8 mouse cellular contexts compared by ENCODE assay signal in genomic region chr8:83955958-83956218, GRCm38 (mm10). TPM values are rescaled to one million over a fixed set of nuclear protein-coding genes. Genes with fewer than 3 reads are reported as not detected.
DNase-seq lines count a peak whose midpoint lies in the region; ATAC-seq lines count a peak whose summit lies in the region.

No protein-coding gene starts in this region.

- H3K4me3 ChIP-seq in heart, embryonic 16.5 days (ENCODE audit: low read length) = peak overlapping the region; percentile 74
- H3K4me3 ChIP-seq in hindbrain, embryonic 11.5 days (ENCODE audit: low read depth, low read length) = peak overlapping the region; percentile 65
- H3K4me3 ChIP-seq in midbrain, embryonic 11.5 days (ENCODE audit: low read depth, low read length) = peak overlapping the region; percentile 51

- H3K4me1 ChIP-seq in heart, embryonic 16.5 days (ENCODE audit: control insufficient read depth, insufficient read depth, low read length) = peaks cover 13% of the 10 kb centered on the region
- peaks cover 8% of the 10 kb centered on the region; the same call in 1 of the 2 replicates for H3K4me1 ChIP-seq in hindbrain, embryonic 11.5 days (replicated peaks; ENCODE audit: control insufficient read depth, insufficient read depth, low read length)
- peaks cover 10% of the 10 kb centered on the region for H3K4me1 ChIP-seq in midbrain, embryonic 11.5 days (ENCODE audit: control insufficient read depth, insufficient read depth, low read length)

- peak overlapping the region; percentile 84 for H3K4me2 ChIP-seq in heart, embryonic 16.5 days (ENCODE audit: low read depth, low read length)
- peak overlapping the region; percentile 80 for H3K4me2 ChIP-seq in hindbrain, embryonic 11.5 days (replicated peaks; ENCODE audit: low read depth, low read length)
- peak overlapping the region; percentile 67 for H3K4me2 ChIP-seq in midbrain, embryonic 11.5 days

- DNase-seq in heart, adult 18-20 months = no peak
- DNase-seq in MN1 (ENCODE audit: low spot score) = peak; percentile 45
- DNase-seq in hindbrain, embryonic 11.5 days (ENCODE audit: low spot score) = no peak
- DNase-seq in midbrain, embryonic 11.5 days (ENCODE audit: low spot score, missing footprints) = no peak
- DNase-seq in left cerebral cortex, postnatal 14 days (ENCODE audit: low spot score in 2 of 2) = no peak
- DNase-seq in urinary bladder, adult 18-20 months (ENCODE audit: low spot score in 2 of 2) = no peak
- DNase-seq in layer of hippocampus, postnatal 36 days = no peak

- H3K9me3 ChIP-seq in heart, embryonic 16.5 days (replicated peaks; ENCODE audit: control insufficient read depth, low read length) = no peaks in the 10 kb centered on the region
- no peaks in the 10 kb centered on the region for H3K9me3 ChIP-seq in hindbrain, embryonic 11.5 days (ENCODE audit: control insufficient read depth, low read length)
- H3K9me3 ChIP-seq in midbrain, embryonic 11.5 days (ENCODE audit: control insufficient read depth, low read length) = no peaks in the 10 kb centered on the region

- peak overlapping the region; percentile 69 for H3K9ac ChIP-seq in heart, embryonic 16.5 days (ENCODE audit: low read length)
- H3K9ac ChIP-seq in hindbrain, embryonic 11.5 days (ENCODE audit: low read depth, low read length) = peak overlapping the region; percentile 62
- H3K9ac ChIP-seq in midbrain, embryonic 11.5 days (ENCODE audit: low read length) = peak overlapping the region; percentile 58

- ATAC-seq in heart, embryonic 16.5 days (replicated peaks; ENCODE audit: extremely low read depth, insufficient read depth, low FRiP score) = 0 out of 2 replicates have a peak, but pooled peaks have one; percentile 1
- ATAC-seq in hindbrain, embryonic 11.5 days (ENCODE audit: low FRiP score) = no peak; the same call in 1 of the 2 replicates
- no peak for ATAC-seq in midbrain, embryonic 11.5 days (ENCODE audit: low FRiP score)

- no peaks in the 10 kb centered on the region for H3K36me3 ChIP-seq in heart, embryonic 16.5 days (ENCODE audit: control insufficient read depth, insufficient read depth)
- no peaks in the 10 kb centered on the region for H3K36me3 ChIP-seq in hindbrain, embryonic 11.5 days (ENCODE audit: control insufficient read depth, insufficient read depth, low read length)
- H3K36me3 ChIP-seq in midbrain, embryonic 11.5 days (ENCODE audit: control insufficient read depth, insufficient read depth, low read length) = no peaks in the 10 kb centered on the region

- intact Hi-C loops in left cerebral cortex, postnatal 14 days (cut with DNase I) = loop anchor here (5.0 to 10.0 kb wide), 2 partner anchors 171 to 234 kb away; no protein-coding TSS in a partner anchor

- H3K27ac ChIP-seq in heart, embryonic 16.5 days (ENCODE audit: low read length) = peak overlapping the region; percentile 18; the same call in 1 of the 2 replicates
- H3K27ac ChIP-seq in hindbrain, embryonic 11.5 days (ENCODE audit: low read depth, low read length) = no peak overlapping the region
- H3K27ac ChIP-seq in midbrain, embryonic 11.5 days (ENCODE audit: low read depth, low read length) = no peak overlapping the region

- no peaks in the 10 kb centered on the region for H3K27me3 ChIP-seq in heart, embryonic 16.5 days (ENCODE audit: control insufficient read depth, insufficient read depth, low read length)
- H3K27me3 ChIP-seq in hindbrain, embryonic 11.5 days (ENCODE audit: control insufficient read depth, insufficient read depth, low read length) = no peaks in the 10 kb centered on the region
- H3K27me3 ChIP-seq in midbrain, embryonic 11.5 days (ENCODE audit: control insufficient read depth, insufficient read depth, low read length) = no peaks in the 10 kb centered on the region

- WGBS in heart, embryonic 16.5 days = 1% methylated on average over 15 of the region's 15 CpGs
- WGBS in hindbrain, embryonic 11.5 days = 2% methylated on average over 15 of the region's 15 CpGs
- WGBS in midbrain, embryonic 11.5 days = under 1% methylated on average over 15 of the region's 15 CpGs

RNA-seq across cellular contexts. Expression of gene Asf1b, which starts 0.6 kb away (rescaled TPM):
- polyA plus RNA-seq in heart, embryonic 16.5 days (2015; fragmentation: Nextera tagmentation; extraction: Ambion mirVana) = 65.2 and 69.1 TPM in 2 replicates
- 1 to 10 TPM; 1.3 to 2.0 TPM for total RNA-seq in heart, adult 18-20 months (2021)
- 79.5 and 80.6 TPM in 2 replicates for polyA plus RNA-seq in hindbrain, embryonic 11.5 days (2014; fragmentation: Nextera tagmentation; extraction: Ambion mirVana)
- 92.5 and 96.5 TPM in 2 replicates for polyA plus RNA-seq in midbrain, embryonic 11.5 days (2014; fragmentation: Nextera tagmentation; extraction: Ambion mirVana)
- under 1 TPM; 0.72 to 0.79 TPM for total RNA-seq in left cerebral cortex, postnatal 14 days (2021)
- under 1 TPM; 0.32 to 0.48 TPM for total RNA-seq in layer of hippocampus, postnatal 36 days (2021)

RNA-seq across cellular contexts. Expression of gene Gm10644, which starts 0.9 kb away (rescaled TPM):
- polyA plus RNA-seq in heart, embryonic 16.5 days (2015; fragmentation: Nextera tagmentation; extraction: Ambion mirVana) = 1.0 and 1.2 TPM in 2 replicates
- total RNA-seq in heart, adult 18-20 months (2021) = 1 to 10 TPM; 1.4 to 1.7 TPM
- polyA plus RNA-seq in hindbrain, embryonic 11.5 days (2014; fragmentation: Nextera tagmentation; extraction: Ambion mirVana) = 0.93 and 1.2 TPM in 2 replicates
- polyA plus RNA-seq in midbrain, embryonic 11.5 days (2014; fragmentation: Nextera tagmentation; extraction: Ambion mirVana) = 0.61 and 0.81 TPM in 2 replicates
- under 1 TPM; 0.19 to 0.20 TPM for total RNA-seq in left cerebral cortex, postnatal 14 days (2021)
- total RNA-seq in layer of hippocampus, postnatal 36 days (2021) = under 1 TPM; 0.43 to 0.47 TPM

RNA-seq across cellular contexts. Expression of gene Prkaca, which starts 16.9 kb away (rescaled TPM):
- 258 and 282 TPM in 2 replicates for polyA plus RNA-seq in heart, embryonic 16.5 days (2015; fragmentation: Nextera tagmentation; extraction: Ambion mirVana)
- total RNA-seq in heart, adult 18-20 months (2021) = 100 to 1,000 TPM; 327 to 347 TPM
- polyA plus RNA-seq in hindbrain, embryonic 11.5 days (2014; fragmentation: Nextera tagmentation; extraction: Ambion mirVana) = 139 TPM in 2 replicates
- polyA plus RNA-seq in midbrain, embryonic 11.5 days (2014; fragmentation: Nextera tagmentation; extraction: Ambion mirVana) = 139 and 156 TPM in 2 replicates
- 100 to 1,000 TPM; 268 to 280 TPM for total RNA-seq in left cerebral cortex, postnatal 14 days (2021)
- 100 to 1,000 TPM; 239 to 256 TPM for total RNA-seq in layer of hippocampus, postnatal 36 days (2021)

RNA-seq across cellular contexts. Expression of gene Samd1, which starts 41.6 kb away (rescaled TPM):
- 5.4 and 6.0 TPM in 2 replicates for polyA plus RNA-seq in heart, embryonic 16.5 days (2015; fragmentation: Nextera tagmentation; extraction: Ambion mirVana)
- total RNA-seq in heart, adult 18-20 months (2021) = 10 to 100 TPM; 22.0 to 26.7 TPM
- 15.1 and 17.0 TPM in 2 replicates for polyA plus RNA-seq in hindbrain, embryonic 11.5 days (2014; fragmentation: Nextera tagmentation; extraction: Ambion mirVana)
- 12.8 and 12.9 TPM in 2 replicates for polyA plus RNA-seq in midbrain, embryonic 11.5 days (2014; fragmentation: Nextera tagmentation; extraction: Ambion mirVana)
- total RNA-seq in left cerebral cortex, postnatal 14 days (2021) = 10 to 100 TPM; 51.3 to 52.0 TPM
- total RNA-seq in layer of hippocampus, postnatal 36 days (2021) = 10 to 100 TPM; 42.1 to 43.1 TPM

RNA-seq across cellular contexts. Expression of gene 1700067K01Rik, which starts 45.4 kb away (rescaled TPM):
- polyA plus RNA-seq in heart, embryonic 16.5 days (2015; fragmentation: Nextera tagmentation; extraction: Ambion mirVana) = 0.89 and 1.1 TPM in 2 replicates
- under 1 TPM in 1 of 2 experiments, not detected in 1; 0.20 TPM for total RNA-seq in heart, adult 18-20 months (2021)
- polyA plus RNA-seq in hindbrain, embryonic 11.5 days (2014; fragmentation: Nextera tagmentation; extraction: Ambion mirVana) = 0.80 and 0.93 TPM in 2 replicates
- polyA plus RNA-seq in midbrain, embryonic 11.5 days (2014; fragmentation: Nextera tagmentation; extraction: Ambion mirVana) = 0.33 and 0.56 TPM in 2 replicates
- total RNA-seq in left cerebral cortex, postnatal 14 days (2021) = under 1 TPM; 0.40 to 0.57 TPM
- total RNA-seq in layer of hippocampus, postnatal 36 days (2021) = under 1 TPM; 0.40 to 0.75 TPM
